In the genomic region with DNA sequence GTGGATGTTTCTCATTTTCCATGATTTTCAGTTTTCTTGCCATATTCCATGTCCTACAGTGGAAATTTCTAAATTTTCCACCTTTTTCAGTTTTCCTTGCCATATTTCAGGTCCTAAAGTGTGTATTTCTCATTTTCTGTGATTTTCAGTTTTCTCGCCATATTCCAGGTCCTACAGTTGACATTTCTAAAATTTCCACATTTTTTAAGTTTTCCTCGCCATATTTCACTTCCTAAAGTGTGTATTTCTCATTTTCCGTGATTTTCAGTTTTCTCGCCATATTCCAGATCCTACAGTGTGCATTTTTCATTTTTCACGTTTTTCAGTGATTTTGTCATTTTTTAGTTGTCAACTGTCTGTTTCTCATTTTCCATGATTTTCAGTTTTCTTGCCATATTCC, we compare ENCODE assay signal across 11 mouse cellular contexts. TPM values are rescaled to one million over a fixed set of nuclear protein-coding genes. Genes with fewer than 3 reads are reported as not detected.
DNase-seq lines count a peak whose midpoint lies in the region; ATAC-seq lines count a peak whose summit lies in the region.
"Not testable (repeated sequence)": the region's sequence is repeated elsewhere in the genome, so short reads cannot be mapped to it uniquely, and the experiment has no call there.
"Had no signal": no experiment of that assay in that cellular context is flagged by ENCODE, and none has a peak within 500 bp of the region (broad histone marks: within the 10 kb centered on the region; RNA-seq: fewer than 3 reads in every experiment).

No protein-coding gene starts in this region.

- not testable (repeated sequence) for H3K4me3 ChIP-seq in embryonic facial prominence, embryonic 14.5 days (ENCODE audit: low read depth, low read length); hindbrain, embryonic 11.5 days (ENCODE audit: low read depth, low read length); kidney, embryonic 14.5 days (ENCODE audit: low read length); liver, embryonic 13.5 days (replicated peaks); midbrain, embryonic 12.5 days; neural tube, embryonic 15.5 days (replicated peaks)

- H3K27me3 ChIP-seq in embryonic facial prominence, embryonic 14.5 days (replicated peaks; ENCODE audit: control insufficient read depth, insufficient read depth, low read length); hindbrain, embryonic 11.5 days (ENCODE audit: control insufficient read depth, insufficient read depth, low read length); kidney, embryonic 14.5 days (ENCODE audit: control insufficient read depth, insufficient read depth, low read length); liver, embryonic 13.5 days; midbrain, embryonic 12.5 days; neural tube, embryonic 15.5 days (replicated peaks): not testable (repeated sequence)

- ATAC-seq in embryonic facial prominence, embryonic 14.5 days (ENCODE audit: low read depth), result peak; percentile 50; the same call in 1 of the 2 replicates
- ATAC-seq in frontal cortex, adult (ENCODE audit: low TSS enrichment), result peak; percentile 34
- ATAC-seq in hindbrain, embryonic 11.5 days (ENCODE audit: low FRiP score), result peak; percentile 62
- 0 out of 2 replicates have a peak, but pooled peaks have one; percentile 58 for ATAC-seq in kidney, embryonic 14.5 days (ENCODE audit: low FRiP score, low TSS enrichment)
- ATAC-seq in liver, embryonic 13.5 days (ENCODE audit: low read depth), result 0 out of 2 replicates have a peak, but pooled peaks have one; percentile 35
- ATAC-seq in midbrain, embryonic 12.5 days (ENCODE audit: low FRiP score, low read depth), result peak; percentile 20
- 0 out of 2 replicates have a peak, but pooled peaks have one; percentile 42 for ATAC-seq in neural tube, embryonic 15.5 days (ENCODE audit: low FRiP score)

- not testable (repeated sequence) for H3K4me2 ChIP-seq in embryonic facial prominence, embryonic 14.5 days (ENCODE audit: low read depth, low read length); hindbrain, embryonic 11.5 days (replicated peaks; ENCODE audit: low read depth, low read length); kidney, embryonic 14.5 days (replicated peaks; ENCODE audit: low read depth, low read length); liver, embryonic 13.5 days; midbrain, embryonic 12.5 days (replicated peaks); neural tube, embryonic 15.5 days

- H3K36me3 ChIP-seq in embryonic facial prominence, embryonic 14.5 days (ENCODE audit: control insufficient read depth, insufficient read depth, low read length); hindbrain, embryonic 11.5 days (ENCODE audit: control insufficient read depth, insufficient read depth, low read length); kidney, embryonic 14.5 days (ENCODE audit: control insufficient read depth, insufficient read depth, low read length); liver, embryonic 13.5 days; midbrain, embryonic 12.5 days; neural tube, embryonic 15.5 days: not testable (repeated sequence)

- H3K9ac ChIP-seq in embryonic facial prominence, embryonic 14.5 days (ENCODE audit: low read depth, low read length); hindbrain, embryonic 11.5 days (ENCODE audit: low read depth, low read length); kidney, embryonic 14.5 days (ENCODE audit: low read depth, low read length); liver, embryonic 13.5 days; midbrain, embryonic 12.5 days (replicated peaks); neural tube, embryonic 15.5 days (replicated peaks): not testable (repeated sequence)

- WGBS in embryonic facial prominence, embryonic 14.5 days, result no CpG with 5 or more reads among the region's 5 CpGs
- WGBS in hindbrain, embryonic 11.5 days, result no CpG with 5 or more reads among the region's 5 CpGs
- no CpG with 5 or more reads among the region's 5 CpGs for WGBS in kidney, embryonic 14.5 days
- WGBS in liver, embryonic 13.5 days (ENCODE audit: insufficient replicate concordance), result no CpG with 5 or more reads among the region's 5 CpGs
- no CpG with 5 or more reads among the region's 5 CpGs for WGBS in midbrain, embryonic 12.5 days
- no CpG with 5 or more reads among the region's 5 CpGs for WGBS in neural tube, embryonic 15.5 days

- DNase-seq in embryonic facial prominence, embryonic 14.5 days (ENCODE audit: low spot score); hindbrain, embryonic 11.5 days (ENCODE audit: low spot score); liver, embryonic 13.5 days: not testable (repeated sequence)

- H3K27ac ChIP-seq in embryonic facial prominence, embryonic 14.5 days (replicated peaks; ENCODE audit: low read depth, low read length); hindbrain, embryonic 11.5 days (ENCODE audit: low read depth, low read length); kidney, embryonic 14.5 days (ENCODE audit: low read depth, low read length); liver, embryonic 13.5 days; midbrain, embryonic 12.5 days (replicated peaks); neural tube, embryonic 15.5 days (replicated peaks): not testable (repeated sequence)

- H3K4me1 ChIP-seq in embryonic facial prominence, embryonic 14.5 days (ENCODE audit: control insufficient read depth, insufficient read depth, low read length); hindbrain, embryonic 11.5 days (replicated peaks; ENCODE audit: control insufficient read depth, insufficient read depth, low read length); kidney, embryonic 14.5 days (ENCODE audit: control insufficient read depth, insufficient read depth, low read length); liver, embryonic 13.5 days (replicated peaks); midbrain, embryonic 12.5 days; neural tube, embryonic 15.5 days: not testable (repeated sequence)

- not testable (repeated sequence) for H3K9me3 ChIP-seq in embryonic facial prominence, embryonic 14.5 days (ENCODE audit: control insufficient read depth, low read length); hindbrain, embryonic 11.5 days (ENCODE audit: control insufficient read depth, low read length); kidney, embryonic 14.5 days (ENCODE audit: control insufficient read depth, low read length); liver, embryonic 13.5 days (replicated peaks); midbrain, embryonic 12.5 days; neural tube, embryonic 15.5 days (replicated peaks)

RNA-seq across cellular contexts. Expression of a gene that starts 3.6 kb away (rescaled TPM):
- not detected in 2 replicates for polyA plus RNA-seq in embryonic facial prominence, embryonic 14.5 days (2014; fragmentation: Nextera tagmentation; extraction: Ambion mirVana)
- not detected in 2 replicates for polyA plus RNA-seq in hindbrain, embryonic 11.5 days (2014; fragmentation: Nextera tagmentation; extraction: Ambion mirVana)
- not detected in 2 replicates for polyA plus RNA-seq in kidney, embryonic 14.5 days (2014; fragmentation: Nextera tagmentation; extraction: Ambion mirVana)
- polyA plus RNA-seq in liver, embryonic 13.5 days (2015; fragmentation: Nextera tagmentation; extraction: Ambion mirVana), result not detected in 2 replicates
- polyA plus RNA-seq in midbrain, embryonic 12.5 days (2016; fragmentation: Nextera tagmentation; extraction: Ambion mirVana), result 0.59 TPM in 1 of 2 replicates, not detected in the other
- 0.56 TPM in 1 of 2 replicates, not detected in the other for polyA plus RNA-seq in neural tube, embryonic 15.5 days (2015; fragmentation: Nextera tagmentation; extraction: Ambion mirVana)
- polyA plus RNA-seq: kidney, adult 2 months; limb, embryonic 14.5 days; thymus, postnatal 0 days had no signal

RNA-seq across cellular contexts. Expression of a gene that starts 6.1 kb away (rescaled TPM):
- not detected in 2 replicates for polyA plus RNA-seq in embryonic facial prominence, embryonic 14.5 days (2014; fragmentation: Nextera tagmentation; extraction: Ambion mirVana)
- polyA plus RNA-seq in hindbrain, embryonic 11.5 days (2014; fragmentation: Nextera tagmentation; extraction: Ambion mirVana), result not detected in 2 replicates
- not detected in 2 replicates for polyA plus RNA-seq in kidney, embryonic 14.5 days (2014; fragmentation: Nextera tagmentation; extraction: Ambion mirVana)
- polyA plus RNA-seq in liver, embryonic 13.5 days (2015; fragmentation: Nextera tagmentation; extraction: Ambion mirVana), result not detected in 2 replicates
- polyA plus RNA-seq in midbrain, embryonic 12.5 days (2016; fragmentation: Nextera tagmentation; extraction: Ambion mirVana), result not detected in 2 replicates
- polyA plus RNA-seq in neural tube, embryonic 15.5 days (2015; fragmentation: Nextera tagmentation; extraction: Ambion mirVana), result not detected in 2 replicates
- polyA plus RNA-seq: CD4-positive, CD25-positive, alpha-beta regulatory T cell, adult 4 months; kidney, adult 2 months; limb, embryonic 14.5 days; thymus, postnatal 0 days had no signal

RNA-seq across cellular contexts. Expression of a gene that starts 6.2 kb away (rescaled TPM):
- polyA plus RNA-seq in embryonic facial prominence, embryonic 14.5 days (2014; fragmentation: Nextera tagmentation; extraction: Ambion mirVana), result not detected in 2 replicates
- not detected in 2 replicates for polyA plus RNA-seq in hindbrain, embryonic 11.5 days (2014; fragmentation: Nextera tagmentation; extraction: Ambion mirVana)
- not detected in 2 replicates for polyA plus RNA-seq in kidney, embryonic 14.5 days (2014; fragmentation: Nextera tagmentation; extraction: Ambion mirVana)
- polyA plus RNA-seq in liver, embryonic 13.5 days (2015; fragmentation: Nextera tagmentation; extraction: Ambion mirVana), result not detected in 2 replicates
- polyA plus RNA-seq in midbrain, embryonic 12.5 days (2016; fragmentation: Nextera tagmentation; extraction: Ambion mirVana), result 0.37 TPM in 1 of 2 replicates, not detected in the other
- not detected in 2 replicates for polyA plus RNA-seq in neural tube, embryonic 15.5 days (2015; fragmentation: Nextera tagmentation; extraction: Ambion mirVana)
- polyA plus RNA-seq: kidney, adult 2 months; limb, embryonic 14.5 days had no signal

RNA-seq across cellular contexts. Expression of a gene that starts 7.9 kb away (rescaled TPM):
- not detected in 2 replicates for polyA plus RNA-seq in embryonic facial prominence, embryonic 14.5 days (2014; fragmentation: Nextera tagmentation; extraction: Ambion mirVana)
- not detected in 2 replicates for polyA plus RNA-seq in hindbrain, embryonic 11.5 days (2014; fragmentation: Nextera tagmentation; extraction: Ambion mirVana)
- polyA plus RNA-seq in kidney, embryonic 14.5 days (2014; fragmentation: Nextera tagmentation; extraction: Ambion mirVana), result not detected in 2 replicates
- not detected in 2 replicates for polyA plus RNA-seq in liver, embryonic 13.5 days (2015; fragmentation: Nextera tagmentation; extraction: Ambion mirVana)
- polyA plus RNA-seq in midbrain, embryonic 12.5 days (2016; fragmentation: Nextera tagmentation; extraction: Ambion mirVana), result 0.50 and 0.65 TPM in 2 replicates
- 0.27 and 0.29 TPM in 2 replicates for polyA plus RNA-seq in neural tube, embryonic 15.5 days (2015; fragmentation: Nextera tagmentation; extraction: Ambion mirVana)
- polyA plus RNA-seq: kidney, adult 2 months; limb, embryonic 14.5 days; thymus, postnatal 0 days had no signal

RNA-seq across cellular contexts. Expression of a gene that starts 8.6 kb away (rescaled TPM):
- not detected in 2 replicates for polyA plus RNA-seq in embryonic facial prominence, embryonic 14.5 days (2014; fragmentation: Nextera tagmentation; extraction: Ambion mirVana)
- not detected in 2 replicates for polyA plus RNA-seq in hindbrain, embryonic 11.5 days (2014; fragmentation: Nextera tagmentation; extraction: Ambion mirVana)
- not detected in 2 replicates for polyA plus RNA-seq in kidney, embryonic 14.5 days (2014; fragmentation: Nextera tagmentation; extraction: Ambion mirVana)
- polyA plus RNA-seq in liver, embryonic 13.5 days (2015; fragmentation: Nextera tagmentation; extraction: Ambion mirVana), result not detected in 2 replicates
- polyA plus RNA-seq in midbrain, embryonic 12.5 days (2016; fragmentation: Nextera tagmentation; extraction: Ambion mirVana), result not detected in 2 replicates
- polyA plus RNA-seq in neural tube, embryonic 15.5 days (2015; fragmentation: Nextera tagmentation; extraction: Ambion mirVana), result not detected in 2 replicates
- polyA plus RNA-seq: CD4-positive, CD25-positive, alpha-beta regulatory T cell, adult 4 months; kidney, adult 2 months; limb, embryonic 14.5 days; thymus, postnatal 0 days had no signal
